Mouse (Mus musculus) ES-E14 (cell line): ENCODE data around the gene Kat14. TPM values are rescaled to one million over a fixed set of nuclear protein-coding genes. Genes with fewer than 3 reads are reported as not detected.
A peak's percentile ranks its signal among the peaks of the same experiment; 100 is the strongest.

Experiments
- DNase-seq: peaks from one replicate; pipeline ENCODE4 v3.0.0-alpha.2; 2013; ENCODE audit warnings: low read depth, low spot score
- H3K27ac ChIP-seq: 2 replicates; pipeline ENCODE4 v1.5.1; 2012; ENCODE audit warnings: low read depth, mild to moderate bottlenecking, low read length, moderate library complexity, mixed read lengths; ENCODE audit not compliant: poor library complexity, insufficient read depth, severe bottlenecking
- H3K36me3 ChIP-seq: 2 replicates; pipeline ENCODE4 v1.6.1; 2012; ENCODE audit warnings: mild to moderate bottlenecking, low read length, moderate library complexity, mixed read lengths; ENCODE audit not compliant: control insufficient read depth, poor library complexity, insufficient read depth, severe bottlenecking
- H3K4me1 ChIP-seq, 2 experiments: fragments of 150-350 bp in 1 of 2; sonication (generic) in 1 of 2; 2 replicates each; pipeline ENCODE4 v1.6.1; 2012; ENCODE audit warnings: low read length in 2 of 2, mild to moderate bottlenecking in 1 of 2, mixed read lengths in 1 of 2; ENCODE audit not compliant: control insufficient read depth in 2 of 2, insufficient read depth in 2 of 2, poor library complexity in 1 of 2
- H3K4me3 ChIP-seq, 2 experiments: fragments of 150-350 bp in 1 of 2; sonication (generic) in 1 of 2; 2 replicates each; pipeline ENCODE4 v1.5.1; 2012; ENCODE audit warnings: low read length in 2 of 2, low read depth in 1 of 2, mild to moderate bottlenecking in 1 of 2, mixed read lengths in 1 of 2; ENCODE audit not compliant: insufficient read depth in 1 of 2, poor library complexity in 1 of 2, severe bottlenecking in 1 of 2
- H3K9ac ChIP-seq: 2 replicates; pipeline ENCODE4 v1.6.1; 2012; ENCODE audit warnings: low read depth, mild to moderate bottlenecking, low read length, mixed read lengths; ENCODE audit not compliant: poor library complexity, insufficient read depth, severe bottlenecking
- H3K9me3 ChIP-seq: fragments of 150-350 bp; sonication (generic); 2 replicates; pipeline ENCODE4 v1.6.1; 2012; ENCODE audit warnings: low read depth, mild to moderate bottlenecking, low read length; ENCODE audit not compliant: control insufficient read depth, insufficient read depth
- CHD2 ChIP-seq: IDR thresholded peaks from 2 replicates; pipeline ENCODE4 v1.6.1; 2014; ENCODE audit warnings: mild to moderate bottlenecking, low read depth, low read length, inconsistent platforms
- HCFC1 ChIP-seq: IDR thresholded peaks from 2 replicates; pipeline ENCODE4 v1.6.1; 2012; ENCODE audit warnings: low read length, inconsistent platforms, borderline replicate concordance; ENCODE audit not compliant: insufficient read depth
- MAFK ChIP-seq: IDR thresholded peaks from 2 replicates; pipeline ENCODE4 v1.6.1; 2014; ENCODE audit warnings: mild to moderate bottlenecking, low read depth, low read length, inconsistent platforms; ENCODE audit not compliant: insufficient read depth
- ZC3H11A ChIP-seq: IDR thresholded peaks from 2 replicates; pipeline ENCODE4 v1.6.1; 2012; ENCODE audit warnings: low read depth, mild to moderate bottlenecking, inconsistent platforms, low read length, borderline replicate concordance
- ZNF384 ChIP-seq: IDR thresholded peaks from 2 replicates; pipeline ENCODE4 v1.6.1; 2012; ENCODE audit warnings: low read depth, low read length, inconsistent platforms
- in situ Hi-C, 2 experiments: fragments of 600-800 bp; cut with MboI; formaldehyde crosslinking; loops; one replicate each; pipeline ENCODE4 v1.15.1; 2025; ENCODE audit warnings: low sequenced_read_pairs in 2 of 2, inconsistent platforms in 1 of 2; ENCODE audit not compliant: unreplicated experiment in 2 of 2
- total RNA-seq: library from RNA; depleted of rRNA; stranded (reverse); fragments of 300-350 nt; gene quantifications from 2 replicates; pipeline ENCODE4 v1.2.3, GENCODE M21; 2012

Gene Kat14
- total RNA-seq, 1 experiment: 37.7 TPM

GRCm38 (mm10) chr2:144429171-144429570, 60.4 kb downstream of the Kat14 start:
- DNase-seq: no peak
- in situ Hi-C loops: no loop called here
- H3K4me3 ChIP-seq: no peak overlapping the region

DNA sequence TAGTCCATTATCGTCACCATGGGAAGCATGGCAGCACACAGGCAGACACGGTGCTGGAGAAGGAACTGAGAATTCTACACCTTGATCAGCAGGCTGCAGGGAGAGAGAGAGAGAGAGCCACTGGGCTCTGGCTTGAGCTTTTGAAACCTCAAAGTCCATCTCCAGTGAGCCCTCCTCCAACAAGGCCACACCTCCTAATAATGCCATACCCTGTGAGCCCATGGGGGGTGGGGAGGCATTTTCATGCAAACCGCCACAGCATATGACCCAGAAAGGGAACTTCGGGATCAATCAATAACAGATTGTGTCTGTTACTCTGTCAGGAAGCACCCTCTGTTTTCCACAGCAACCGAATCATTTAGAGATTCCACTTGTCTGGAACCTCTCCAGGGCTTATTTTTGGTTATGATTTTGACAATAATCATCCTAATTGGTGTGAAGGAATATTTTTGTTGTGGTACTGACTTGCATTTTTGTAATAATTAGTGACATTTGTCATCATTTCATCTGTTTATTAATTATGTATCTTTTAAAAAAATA, 62.6 kb downstream of the Kat14 start:
- H3K4me1 ChIP-seq: peaks cover 0 to 2% of the 10 kb centered on the region in 2 experiments; a peak in 1 of 4 replicates
- H3K36me3 ChIP-seq: no peaks in the 10 kb centered on the region
- H3K9ac ChIP-seq: no peak overlapping the region
- TF ChIP-seq MAFK (no peak), ZNF384 (no peak), CHD2 (no peak), HCFC1 (no peak), ZC3H11A (no peak)
- H3K9me3 ChIP-seq: no peaks in the 10 kb centered on the region
- no peak overlapping the region for H3K4me3 ChIP-seq
- DNase-seq: no peak
- H3K27ac ChIP-seq: no peak overlapping the region
- in situ Hi-C loops: no loop called here

More at GRCm38 (mm10) chr2:144429171-144429570, 60.4 kb downstream of the Kat14 start:
- H3K4me1 ChIP-seq: peaks cover 0 to 2% of the 10 kb centered on the region in 2 experiments; a peak in 1 of 4 replicates
- no peaks in the 10 kb centered on the region for H3K9me3 ChIP-seq
- no peaks in the 10 kb centered on the region for H3K36me3 ChIP-seq
- no peak overlapping the region for H3K9ac ChIP-seq
- TF ChIP-seq ZNF384 (no peak), CHD2 (no peak), HCFC1 (no peak)
- H3K27ac ChIP-seq: no peak overlapping the region

GRCm38 (mm10) chr2:144435679-144436078, 66.9 kb downstream of the Kat14 start:
- no peak for TF ChIP-seq CHD2
- no peak for TF ChIP-seq MAFK
- TF ChIP-seq HCFC1: no peak
- no peak for TF ChIP-seq ZC3H11A
- TF ChIP-seq ZNF384: no peak
- no peaks in the 10 kb centered on the region for H3K36me3 ChIP-seq
- no peak overlapping the region for H3K4me3 ChIP-seq
- in situ Hi-C loops: no loop called here
- H3K9me3 ChIP-seq: no peaks in the 10 kb centered on the region
- H3K27ac ChIP-seq: no peak overlapping the region
- no peak for DNase-seq
- H3K9ac ChIP-seq: no peak overlapping the region
- peaks cover 0 to 2% of the 10 kb centered on the region in 2 experiments; a peak in 1 of 4 replicates for H3K4me1 ChIP-seq

DNA sequence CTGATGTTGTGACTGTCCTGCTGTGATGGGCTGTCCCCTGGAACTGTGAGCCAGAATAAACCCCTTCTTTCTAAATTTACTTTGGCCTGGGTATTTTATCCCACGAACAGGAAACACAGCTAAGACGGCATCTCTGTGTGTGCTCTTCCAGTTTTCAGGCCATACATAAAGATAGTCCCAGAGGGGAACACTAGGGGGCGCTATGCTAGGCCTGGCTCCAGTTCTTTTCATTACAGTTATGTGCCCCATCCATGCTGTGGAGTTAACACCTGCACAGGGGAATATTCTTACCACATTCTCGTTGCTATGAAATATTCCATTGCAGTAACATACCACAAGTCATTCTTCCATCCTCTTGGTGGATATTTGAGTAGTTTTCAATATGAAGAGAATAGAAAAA, 69.6 kb downstream of the Kat14 start:
- H3K36me3 ChIP-seq: no peaks in the 10 kb centered on the region
- TF ChIP-seq MAFK (no peak), ZNF384 (no peak), HCFC1 (no peak), CHD2 (no peak), ZC3H11A (no peak)
- in situ Hi-C loops: no loop called here

DNA sequence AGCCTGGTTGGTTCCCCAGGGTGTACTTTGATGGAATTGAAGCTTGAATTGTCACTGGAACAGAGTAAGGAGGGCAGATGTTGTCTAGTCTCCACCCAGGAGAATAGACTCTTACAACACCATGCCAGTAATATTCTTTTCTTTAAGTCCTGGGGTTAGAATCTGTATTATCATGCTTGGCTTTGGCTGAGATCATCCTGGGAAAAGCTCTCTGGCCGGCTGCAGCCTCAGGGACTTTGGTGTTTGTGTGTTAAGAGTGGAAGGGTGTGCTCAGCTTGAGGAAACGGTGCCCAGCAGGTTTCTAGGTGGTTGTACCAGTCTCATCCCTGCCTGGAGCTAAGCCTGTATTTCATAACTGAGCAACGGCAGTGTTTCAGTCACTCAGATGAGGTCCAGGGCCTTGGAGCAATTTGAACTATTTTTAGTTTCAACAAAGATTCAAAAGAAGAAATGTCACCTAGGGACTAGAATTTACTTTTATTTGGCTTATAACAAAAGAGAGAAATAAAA, 70.5 kb downstream of the Kat14 start:
- Histone ChIP-seq H3K9me3 (no peaks in the 10 kb centered on the region), H3K4me1 (no peaks in the 10 kb centered on the region), H3K9ac (no peak overlapping the region), H3K27ac (no peak overlapping the region), H3K4me3 (no peak overlapping the region), H3K36me3 (no peaks in the 10 kb centered on the region)
- in situ Hi-C loops: no loop called here
- no peak for TF ChIP-seq MAFK
- no peak for TF ChIP-seq HCFC1
- TF ChIP-seq CHD2: no peak
- no peak for TF ChIP-seq ZC3H11A
- TF ChIP-seq ZNF384: no peak
- DNase-seq: no peak

More for the DNA sequence above, 69.6 kb downstream of the Kat14 start:
- H3K9ac ChIP-seq: no peak overlapping the region
- DNase-seq: peak; percentile 41
- no peak overlapping the region for H3K4me3 ChIP-seq
- no peaks in the 10 kb centered on the region for H3K4me1 ChIP-seq
- no peak overlapping the region for H3K27ac ChIP-seq
- no peaks in the 10 kb centered on the region for H3K9me3 ChIP-seq
